Mouse (Mus musculus) CH12.LX (cell line): ENCODE measurements around the gene Olfr191. TPM values are rescaled to one million over a fixed set of nuclear protein-coding genes. Genes with fewer than 3 reads are reported as not detected.

Experiments used
- DNase-seq: peaks from one replicate; pipeline ENCODE4 v3.0.0-alpha.2; 2013; ENCODE audit errors: extremely low read depth
- H3K27ac ChIP-seq: 2 replicates; pipeline ENCODE4 v1.5.1; 2012; ENCODE audit warnings: low read depth, mild to moderate bottlenecking, control low read depth, moderate library complexity; ENCODE audit not compliant: insufficient read depth
- H3K27me3 ChIP-seq: replicated peaks from 2 replicates; pipeline ENCODE3; 2012; ENCODE audit warnings: inconsistent platforms
- H3K36me3 ChIP-seq, 2 experiments: replicated peaks in 1 of 2; 2 replicates each; pipeline versions ENCODE3 to v1.6.1; 2012; ENCODE audit warnings: inconsistent platforms in 1 of 2, low read length in 1 of 2, mild to moderate bottlenecking in 1 of 2, mixed read lengths in 1 of 2, moderate library complexity in 1 of 2; ENCODE audit not compliant: control insufficient read depth in 1 of 2, insufficient read depth in 1 of 2
- H3K4me1 ChIP-seq, 2 experiments: 2 replicates each; pipeline ENCODE4 v1.6.1; 2012; ENCODE audit warnings: inconsistent platforms in 1 of 2, moderate library complexity in 1 of 2; ENCODE audit not compliant: insufficient read depth in 2 of 2, control insufficient read depth in 1 of 2
- H3K4me2 ChIP-seq: 2 replicates; pipeline ENCODE4 v1.6.1; 2012; ENCODE audit warnings: low read depth, mild to moderate bottlenecking, control low read depth; ENCODE audit not compliant: poor library complexity, insufficient read depth, severe bottlenecking
- H3K4me3 ChIP-seq, 3 experiments: fragments of 150-350 bp in 1 of 3; sonication (generic) in 1 of 3; replicated peaks in 1 of 3; 2 replicates each; pipeline versions ENCODE3 to v1.5.1; 2011 to 2012; ENCODE audit warnings: low read depth in 2 of 3, low read length in 2 of 3, mild to moderate bottlenecking in 2 of 3, moderate library complexity in 2 of 3, control low read depth in 1 of 3, improper control_type of control experiment in 1 of 3, inconsistent platforms in 1 of 3, mixed read lengths in 1 of 3; ENCODE audit not compliant: poor library complexity in 1 of 3
- H3K79me2 ChIP-seq: replicated peaks from 2 replicates; pipeline ENCODE4 v1.6.1; 2012; ENCODE audit warnings: mild to moderate bottlenecking, moderate library complexity; ENCODE audit not compliant: control insufficient read depth, poor library complexity, insufficient read depth, severe bottlenecking; ENCODE audit errors: extremely low read depth
- H3K9ac ChIP-seq: 2 replicates; pipeline ENCODE4 v1.6.1; 2012; ENCODE audit warnings: low read depth, mild to moderate bottlenecking, control low read depth, moderate library complexity; ENCODE audit not compliant: insufficient read depth
- H3K9me3 ChIP-seq: replicated peaks from 2 replicates; pipeline ENCODE3; 2012; ENCODE audit warnings: low read length, inconsistent platforms, mixed read lengths
- CHD1 ChIP-seq: IDR thresholded peaks from 2 replicates; pipeline ENCODE4 v1.6.1; 2012; ENCODE audit warnings: low read depth, low read length, improper control_type of control experiment, inconsistent platforms
- EP300 ChIP-seq: IDR thresholded peaks from 2 replicates; pipeline ENCODE4 v1.6.1; 2011; ENCODE audit warnings: low read length, improper control_type of control experiment
- ETS1 ChIP-seq: conservative IDR thresholded peaks from 2 replicates; pipeline ENCODE4 v1.6.1; 2012; ENCODE audit warnings: low read depth, mild to moderate bottlenecking, inconsistent platforms, low read length, improper control_type of control experiment, moderate library complexity
- GABPA ChIP-seq: IDR thresholded peaks from 2 replicates; pipeline ENCODE4 v1.6.1; 2012; ENCODE audit warnings: low read depth, low read length, improper control_type of control experiment, inconsistent platforms; ENCODE audit not compliant: insufficient replicate concordance
- HCFC1 ChIP-seq: IDR thresholded peaks from 2 replicates; pipeline ENCODE4 v1.6.1; 2012; ENCODE audit warnings: low read depth, mild to moderate bottlenecking, inconsistent platforms, low read length, improper control_type of control experiment
- JUN ChIP-seq: IDR thresholded peaks from 2 replicates; pipeline ENCODE4 v1.6.1; 2011; ENCODE audit warnings: low read depth, mild to moderate bottlenecking, low read length, improper control_type of control experiment, moderate library complexity; ENCODE audit not compliant: insufficient read depth
- JUND ChIP-seq: conservative IDR thresholded peaks from 2 replicates; pipeline ENCODE4 v1.6.1; 2011; ENCODE audit warnings: low read depth, low read length, improper control_type of control experiment
- MAFK ChIP-seq: IDR thresholded peaks from 2 replicates; pipeline ENCODE4 v1.6.1; 2011; ENCODE audit warnings: low read length, improper control_type of control experiment; ENCODE audit not compliant: insufficient replicate concordance
- MEF2A ChIP-seq: IDR thresholded peaks from 2 replicates; pipeline ENCODE4 v1.6.1; 2014; ENCODE audit warnings: low read depth, mild to moderate bottlenecking, inconsistent platforms, low read length, improper control_type of control experiment, borderline replicate concordance
- MYC ChIP-seq: IDR thresholded peaks from 2 replicates; pipeline ENCODE4 v1.6.1; 2011; ENCODE audit warnings: low read depth, mild to moderate bottlenecking, improper control_type of control experiment, low read length
- PAX5 ChIP-seq: IDR thresholded peaks from 2 replicates; pipeline ENCODE4 v1.6.1; 2012; ENCODE audit warnings: low read length, inconsistent platforms, mixed read lengths
- SIN3A ChIP-seq: IDR thresholded peaks from 2 replicates; pipeline ENCODE4 v1.6.1; 2012; ENCODE audit warnings: low read length, improper control_type of control experiment, inconsistent platforms
- SMC3 ChIP-seq: IDR thresholded peaks from 2 replicates; pipeline ENCODE4 v1.6.1; 2011; ENCODE audit warnings: low read depth, low read length, improper control_type of control experiment
- TBP ChIP-seq: conservative IDR thresholded peaks from 2 replicates; pipeline ENCODE4 v1.6.1; 2011; ENCODE audit warnings: low read depth, low read length, improper control_type of control experiment
- UBTF ChIP-seq: IDR thresholded peaks from 2 replicates; pipeline ENCODE4 v1.6.1; 2012; ENCODE audit warnings: low read depth, mild to moderate bottlenecking, inconsistent platforms, low read length, improper control_type of control experiment, moderate library complexity
- USF1 ChIP-seq: IDR thresholded peaks from 2 replicates; pipeline ENCODE4 v1.6.1; 2014; ENCODE audit warnings: low read depth, mild to moderate bottlenecking, inconsistent platforms, low read length, improper control_type of control experiment
- ZC3H11A ChIP-seq: IDR thresholded peaks from 2 replicates; pipeline ENCODE4 v1.6.1; 2012; ENCODE audit warnings: low read depth, mild to moderate bottlenecking, inconsistent platforms, low read length, improper control_type of control experiment
- ZKSCAN1 ChIP-seq: IDR thresholded peaks from 2 replicates; pipeline ENCODE4 v1.6.1; 2012; ENCODE audit warnings: low read depth, inconsistent platforms, low read length, improper control_type of control experiment, borderline replicate concordance
- dilution Hi-C: fragments of 300-500 bp; cut with MboI; formaldehyde crosslinking; loops from 2 replicates; pipeline ENCODE4 v1.14.3; 2020; ENCODE audit warnings: low sequenced_read_pairs; ENCODE audit not compliant: extremely low pct_unique_long_range_greater_than_20kb, extremely low pct_ligation_motif_present
- in situ Hi-C: fragments of 300-500 bp; cut with MboI; formaldehyde crosslinking; loops from 3 replicates; pipeline ENCODE4 v1.14.3; 2019; ENCODE audit warnings: low sequenced_read_pairs, low pct_ligation_motif_present, low pct_unique_long_range_greater_than_20kb, mixed read lengths
- polyA plus RNA-seq: library from polyadenylated mRNA; unstranded; fragments of >175 nt; gene quantifications from 2 replicates; pipeline ENCODE4 v1.2.1, GENCODE M21; 2012; ENCODE audit warnings: low read depth; ENCODE audit not compliant: insufficient read length
- total RNA-seq, 2 experiments: library from RNA; depleted of rRNA; stranded (reverse); fragments of 300-350 nt in 1 of 2; fragments of >200 nt in 1 of 2; gene quantifications; 2 replicates each; pipeline ENCODE4 v1.2.3; 2012 to 2014

Gene Olfr191
- total and polyA plus RNA-seq, 3 experiments: not detected

DNA sequence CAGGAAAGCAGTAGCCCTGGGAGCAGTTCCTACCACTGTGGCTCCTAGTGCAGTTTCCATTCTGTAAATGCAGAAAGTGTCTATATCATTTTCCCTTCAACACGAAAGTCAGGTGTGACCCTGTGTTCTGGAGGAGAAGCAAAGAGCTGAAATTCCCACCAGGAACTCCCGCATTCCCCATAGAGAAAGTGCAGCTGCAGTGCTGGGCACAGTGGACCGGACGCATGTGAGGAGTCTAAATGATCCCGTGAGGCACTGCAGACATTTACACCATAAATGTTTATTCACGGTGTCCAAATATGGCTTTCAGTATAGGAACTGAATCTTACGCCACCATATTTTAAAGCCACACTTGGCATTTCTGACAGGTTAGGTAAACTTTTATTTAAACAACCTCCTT is 49.9 kb downstream of the Olfr191 start, which contains the start of gene Olfr187:
Olfr187 (minus strand) TSS at position 58 of the 400 bp plus-strand sequence.
- H3K4me2 ChIP-seq: no peak within 1 kb of the TSS; the same call in 1 of the 2 replicates
- H3K4me3 ChIP-seq: no peak within 1 kb of the TSS
- no peaks in the 10 kb centered on the region for H3K4me1 ChIP-seq
- no peaks in the 10 kb centered on the region for H3K27me3 ChIP-seq
- H3K27ac ChIP-seq: no peak within 1 kb of the TSS
- in situ Hi-C loops (no loop called here), dilution Hi-C loops (no loop called here)
- no peaks in the 10 kb centered on the region for H3K36me3 ChIP-seq
- TF ChIP-seq MEF2A (no peak), USF1 (no peak), UBTF (no peak), PAX5 (no peak), EP300 (no peak), SMC3 (no peak), GABPA (no peak), ZC3H11A (no peak), TBP (no peak), ZKSCAN1 (no peak), HCFC1 (no peak), ETS1 (no peak), MAFK (no peak), CHD1 (no peak), JUN (no peak), JUND (no peak), SIN3A (no peak), MYC (no peak)
- DNase-seq: no peak
- H3K9me3 ChIP-seq: no peaks in the 10 kb centered on the region
- H3K79me2 ChIP-seq: no peaks in the 10 kb centered on the region
- no peak within 1 kb of the TSS for H3K9ac ChIP-seq

Other genes starting within 250 kb of the Olfr191 start
- not detected in 2 replicates for gene Olfr177, start 215.1 kb downstream of the Olfr191 start, total RNA-seq (2012; rRNA removed)
- not detected in 2 replicates for gene Olfr177, start 215.1 kb downstream of the Olfr191 start, total RNA-seq (2014; rRNA removed)
- gene Olfr177, start 215.1 kb downstream of the Olfr191 start, polyA plus RNA-seq: not detected in 2 replicates
- gene Olfr178, start 197.8 kb downstream of the Olfr191 start, total RNA-seq (2012; rRNA removed): not detected in 2 replicates
- gene Olfr178, start 197.8 kb downstream of the Olfr191 start, total RNA-seq (2014; rRNA removed): not detected in 2 replicates
- not detected in 2 replicates for gene Olfr178, start 197.8 kb downstream of the Olfr191 start, polyA plus RNA-seq
- gene Olfr181, start 161.1 kb downstream of the Olfr191 start, total RNA-seq (2012; rRNA removed): not detected in 2 replicates
- not detected in 2 replicates for gene Olfr181, start 161.1 kb downstream of the Olfr191 start, total RNA-seq (2014; rRNA removed)
- not detected in 2 replicates for gene Olfr181, start 161.1 kb downstream of the Olfr191 start, polyA plus RNA-seq
- gene Olfr180, start 160.4 kb downstream of the Olfr191 start, total RNA-seq (2012; rRNA removed): not detected in 2 replicates
- gene Olfr180, start 160.4 kb downstream of the Olfr191 start, total RNA-seq (2014; rRNA removed): not detected in 2 replicates
- gene Olfr180, start 160.4 kb downstream of the Olfr191 start, polyA plus RNA-seq: not detected in 2 replicates
- not detected in 2 replicates for gene Olfr183, start 94.5 kb downstream of the Olfr191 start, total RNA-seq (2012; rRNA removed)
- gene Olfr183, start 94.5 kb downstream of the Olfr191 start, total RNA-seq (2014; rRNA removed): not detected in 2 replicates
- not detected in 2 replicates for gene Olfr183, start 94.5 kb downstream of the Olfr191 start, polyA plus RNA-seq
- gene Olfr186, start 59.5 kb downstream of the Olfr191 start, total RNA-seq (2012; rRNA removed): not detected in 2 replicates
- not detected in 2 replicates for gene Olfr186, start 59.5 kb downstream of the Olfr191 start, total RNA-seq (2014; rRNA removed)
- gene Olfr186, start 59.5 kb downstream of the Olfr191 start, polyA plus RNA-seq: not detected in 2 replicates
- not detected in 2 replicates for gene Olfr187, start 50.1 kb downstream of the Olfr191 start, total RNA-seq (2012; rRNA removed)
- gene Olfr187, start 50.1 kb downstream of the Olfr191 start, total RNA-seq (2014; rRNA removed): not detected in 2 replicates
- not detected in 2 replicates for gene Olfr187, start 50.1 kb downstream of the Olfr191 start, polyA plus RNA-seq
- gene Olfr190, start 11.8 kb downstream of the Olfr191 start, total RNA-seq (2012; rRNA removed): not detected in 2 replicates
- not detected in 2 replicates for gene Olfr190, start 11.8 kb downstream of the Olfr191 start, total RNA-seq (2014; rRNA removed)
- gene Olfr190, start 11.8 kb downstream of the Olfr191 start, polyA plus RNA-seq: not detected in 2 replicates
- not detected in 2 replicates for gene Olfr193, start 22.1 kb upstream of the Olfr191 start, total RNA-seq (2012; rRNA removed)
- gene Olfr193, start 22.1 kb upstream of the Olfr191 start, total RNA-seq (2014; rRNA removed): not detected in 2 replicates
- gene Olfr193, start 22.1 kb upstream of the Olfr191 start, polyA plus RNA-seq: not detected in 2 replicates
- gene Olfr194, start 31.2 kb upstream of the Olfr191 start, total RNA-seq (2012; rRNA removed): not detected in 2 replicates
- gene Olfr194, start 31.2 kb upstream of the Olfr191 start, total RNA-seq (2014; rRNA removed): not detected in 2 replicates
- not detected in 2 replicates for gene Olfr194, start 31.2 kb upstream of the Olfr191 start, polyA plus RNA-seq
- gene Olfr195, start 57.2 kb upstream of the Olfr191 start, total RNA-seq (2012; rRNA removed): not detected in 2 replicates
- not detected in 2 replicates for gene Olfr195, start 57.2 kb upstream of the Olfr191 start, total RNA-seq (2014; rRNA removed)
- not detected in 2 replicates for gene Olfr195, start 57.2 kb upstream of the Olfr191 start, polyA plus RNA-seq
- not detected in 2 replicates for gene Olfr196, start 80.6 kb upstream of the Olfr191 start, total RNA-seq (2012; rRNA removed)
- gene Olfr196, start 80.6 kb upstream of the Olfr191 start, total RNA-seq (2014; rRNA removed): not detected in 2 replicates
- gene Olfr196, start 80.6 kb upstream of the Olfr191 start, polyA plus RNA-seq: not detected in 2 replicates
- not detected in 2 replicates for gene Olfr198, start 113.7 kb upstream of the Olfr191 start, total RNA-seq (2012; rRNA removed)
- not detected in 2 replicates for gene Olfr198, start 113.7 kb upstream of the Olfr191 start, total RNA-seq (2014; rRNA removed)
- gene Olfr198, start 113.7 kb upstream of the Olfr191 start, polyA plus RNA-seq: not detected in 2 replicates
- gene Olfr199, start 129.9 kb upstream of the Olfr191 start, total RNA-seq (2012; rRNA removed): not detected in 2 replicates
- gene Olfr199, start 129.9 kb upstream of the Olfr191 start, total RNA-seq (2014; rRNA removed): not detected in 2 replicates
- not detected in 2 replicates for gene Olfr199, start 129.9 kb upstream of the Olfr191 start, polyA plus RNA-seq
- not detected in 2 replicates for gene Olfr201, start 182.8 kb upstream of the Olfr191 start, total RNA-seq (2012; rRNA removed)
- not detected in 2 replicates for gene Olfr201, start 182.8 kb upstream of the Olfr191 start, total RNA-seq (2014; rRNA removed)
- not detected in 2 replicates for gene Olfr201, start 182.8 kb upstream of the Olfr191 start, polyA plus RNA-seq
- gene Olfr202, start 197.0 kb upstream of the Olfr191 start, total RNA-seq (2012; rRNA removed): not detected in 2 replicates
- gene Olfr202, start 197.0 kb upstream of the Olfr191 start, total RNA-seq (2014; rRNA removed): not detected in 2 replicates
- not detected in 2 replicates for gene Olfr202, start 197.0 kb upstream of the Olfr191 start, polyA plus RNA-seq
- not detected in 2 replicates for gene Olfr203, start 209.1 kb upstream of the Olfr191 start, total RNA-seq (2012; rRNA removed)
- not detected in 2 replicates for gene Olfr203, start 209.1 kb upstream of the Olfr191 start, total RNA-seq (2014; rRNA removed)
- gene Olfr203, start 209.1 kb upstream of the Olfr191 start, polyA plus RNA-seq: not detected in 2 replicates
- gene Olfr204, start 228.4 kb upstream of the Olfr191 start, total RNA-seq (2012; rRNA removed): not detected in 2 replicates
- not detected in 2 replicates for gene Olfr204, start 228.4 kb upstream of the Olfr191 start, total RNA-seq (2014; rRNA removed)
- not detected in 2 replicates for gene Olfr204, start 228.4 kb upstream of the Olfr191 start, polyA plus RNA-seq
- not detected in 2 replicates for gene Olfr205, start 241.3 kb upstream of the Olfr191 start, total RNA-seq (2012; rRNA removed)
- gene Olfr205, start 241.3 kb upstream of the Olfr191 start, total RNA-seq (2014; rRNA removed): not detected in 2 replicates
- gene Olfr205, start 241.3 kb upstream of the Olfr191 start, polyA plus RNA-seq: not detected in 2 replicates